Mouse (Mus musculus): Measurements from ENCODE around the gene Dlg1. TPM values are rescaled to one million over a fixed set of nuclear protein-coding genes. Genes with fewer than 3 reads are reported as not detected.

The Dlg1 gene
- polyA plus RNA-seq, 1 experiment from 2014 or later = 12.7 TPM

DNA sequence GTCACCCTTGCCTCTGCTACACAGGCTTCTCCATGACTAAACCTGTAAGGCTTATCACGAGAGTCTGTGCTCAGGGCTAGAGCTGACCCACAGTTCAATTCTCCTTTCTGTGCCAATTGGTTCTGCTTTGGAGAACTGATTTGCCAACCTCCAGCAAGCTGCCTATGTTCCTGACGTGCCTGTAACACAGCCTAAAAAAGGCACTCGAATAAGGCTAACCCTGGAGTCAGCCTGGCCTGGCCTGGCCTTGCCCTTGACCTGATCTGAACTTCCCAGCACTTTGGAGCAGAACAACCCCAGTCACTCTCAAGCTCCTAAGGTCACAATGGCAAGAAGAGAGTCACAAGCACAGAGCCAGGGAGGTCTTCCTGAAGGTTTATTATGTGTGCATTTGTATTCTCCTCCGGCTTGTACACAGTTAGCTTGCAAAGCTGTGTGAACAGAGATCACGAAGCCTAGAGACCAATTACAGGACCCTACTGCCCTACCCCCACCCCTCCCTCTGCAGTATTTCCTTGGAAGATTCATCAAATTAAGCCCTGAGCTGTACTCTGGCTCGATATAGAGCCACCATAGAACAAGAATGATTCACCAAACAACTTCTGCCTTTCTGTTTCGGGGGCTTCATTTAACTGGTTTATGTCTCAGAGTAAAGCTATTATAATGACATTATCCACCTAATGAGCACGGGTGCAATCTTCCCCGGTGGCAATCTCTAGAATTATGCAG is 11.0 kb upstream of the Dlg1 start:
- H3K4me2 ChIP-seq (replicated peaks; ENCODE audit: low read depth, low read length) = no peak overlapping the region
- 75% methylated on average over 9 of the region's 9 CpGs for WGBS
- no peaks in the 10 kb centered on the region for H3K9me3 ChIP-seq (ENCODE audit: low read length)
- no peaks in the 10 kb centered on the region for H3K4me1 ChIP-seq (ENCODE audit: insufficient read depth, low read depth, low read length)
- H3K9ac ChIP-seq (replicated peaks; ENCODE audit: low read depth) = no peak overlapping the region
- no peaks in the 10 kb centered on the region for H3K36me3 ChIP-seq (ENCODE audit: insufficient read depth, low read length)
- DNase-seq (ENCODE audit: low spot score) = no peak
- ATAC-seq = no peak
- H3K27me3 ChIP-seq (replicated peaks; ENCODE audit: insufficient read depth, low read length) = no peaks in the 10 kb centered on the region
- H3K4me3 ChIP-seq (ENCODE audit: low read depth, low read length) = no peak overlapping the region
- no peak overlapping the region for H3K27ac ChIP-seq (ENCODE audit: low read length)
- TF ChIP-seq EP300 (IDR thresholded peaks at IDR 0.05) = no peak
- TF ChIP-seq CTCF (IDR thresholded peaks at IDR 0.05) = no peak

DNA sequence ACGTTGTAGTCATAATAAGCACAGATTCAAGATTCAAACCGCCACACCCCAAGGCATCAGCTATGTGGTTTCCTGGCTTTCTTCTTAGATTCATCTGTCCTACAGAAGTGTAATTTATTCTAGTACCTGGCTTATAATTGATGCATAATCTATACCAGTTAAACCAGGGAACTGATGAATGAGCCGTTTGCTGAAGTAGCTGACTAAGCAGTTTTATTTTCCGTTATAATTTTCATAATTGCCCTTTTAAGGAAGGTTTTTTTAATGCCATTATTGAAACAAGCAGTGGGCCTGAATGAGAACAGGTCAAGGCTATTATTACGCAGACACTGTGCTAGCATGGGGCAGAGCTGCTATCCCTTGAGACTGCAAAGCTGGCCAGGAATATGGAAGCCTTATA is 9.6 kb upstream of the Dlg1 start:
- H3K4me1 ChIP-seq (ENCODE audit: insufficient read depth, low read depth, low read length) = no peaks in the 10 kb centered on the region
- H3K4me2 ChIP-seq (replicated peaks; ENCODE audit: low read depth, low read length) = no peak overlapping the region
- ATAC-seq = no peak
- H3K4me3 ChIP-seq (ENCODE audit: low read depth, low read length) = no peak overlapping the region
- no peaks in the 10 kb centered on the region for H3K9me3 ChIP-seq (ENCODE audit: low read length)
- no peaks in the 10 kb centered on the region for H3K36me3 ChIP-seq (ENCODE audit: insufficient read depth, low read length)
- DNase-seq (ENCODE audit: low spot score) = no peak
- no peak for TF ChIP-seq CTCF (IDR thresholded peaks at IDR 0.05)
- H3K9ac ChIP-seq (replicated peaks; ENCODE audit: low read depth) = no peak overlapping the region
- no peaks in the 10 kb centered on the region for H3K27me3 ChIP-seq (replicated peaks; ENCODE audit: insufficient read depth, low read length)
- H3K27ac ChIP-seq (ENCODE audit: low read length) = no peak overlapping the region
- WGBS = 79% methylated on average over 5 of the region's 5 CpGs

DNA sequence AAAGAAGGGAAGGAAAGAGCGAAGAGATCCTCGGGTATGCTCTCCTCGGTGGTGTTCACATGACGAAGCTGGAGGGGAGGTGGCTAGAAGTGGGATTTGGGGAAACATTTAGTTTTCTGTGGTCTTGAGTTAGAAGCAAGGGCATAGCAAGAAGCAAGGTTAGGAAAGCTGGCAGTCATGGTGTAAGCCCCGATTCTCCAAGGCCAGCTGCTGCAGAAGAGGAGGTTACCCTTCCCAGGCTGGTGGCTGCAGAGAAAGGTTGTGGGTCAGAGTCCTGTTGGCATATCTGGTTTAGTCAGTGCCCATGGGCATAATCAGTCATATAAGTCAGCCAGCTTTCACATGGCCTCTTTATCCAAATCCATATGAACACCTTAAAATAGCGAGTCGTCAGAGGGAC is 9.2 kb upstream of the Dlg1 start:
- Histone ChIP-seq H3K9ac (replicated peaks; ENCODE audit: low read depth) (no peak overlapping the region), H3K4me1 (ENCODE audit: insufficient read depth, low read depth, low read length) (no peaks in the 10 kb centered on the region), H3K9me3 (ENCODE audit: low read length) (no peaks in the 10 kb centered on the region), H3K4me3 (ENCODE audit: low read depth, low read length) (no peak overlapping the region), H3K36me3 (ENCODE audit: insufficient read depth, low read length) (no peaks in the 10 kb centered on the region), H3K27ac (ENCODE audit: low read length) (no peak overlapping the region), H3K4me2 (replicated peaks; ENCODE audit: low read depth, low read length) (no peak overlapping the region), H3K27me3 (replicated peaks; ENCODE audit: insufficient read depth, low read length) (no peaks in the 10 kb centered on the region)
- TF ChIP-seq CTCF (IDR thresholded peaks at IDR 0.05) (no peak), EP300 (IDR thresholded peaks at IDR 0.05) (no peak)
- no peak for DNase-seq (ENCODE audit: low spot score)
- 87% methylated on average over 7 of the region's 7 CpGs for WGBS
- no peak for ATAC-seq

DNA sequence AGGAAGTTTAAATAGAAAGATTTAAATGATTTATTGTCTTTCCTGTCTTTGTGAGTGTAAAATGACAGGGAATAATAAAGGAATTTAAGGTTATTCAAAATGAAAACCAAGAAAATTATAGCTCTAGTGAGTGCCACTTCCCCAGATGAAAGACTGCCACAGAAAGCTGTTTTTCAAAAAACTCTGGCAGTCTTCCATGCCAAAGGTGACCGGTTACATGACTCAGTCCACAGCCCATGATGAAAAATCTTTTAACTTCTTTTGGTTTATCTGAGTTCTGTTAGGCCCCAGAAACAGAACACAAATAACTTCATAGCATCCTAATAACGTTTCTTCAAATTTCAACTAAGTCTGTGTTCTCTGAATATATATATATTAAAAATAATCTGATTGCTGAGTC is 7.7 kb upstream of the Dlg1 start:
- Histone ChIP-seq H3K36me3 (ENCODE audit: insufficient read depth, low read length) (no peaks in the 10 kb centered on the region), H3K9me3 (ENCODE audit: low read length) (no peaks in the 10 kb centered on the region), H3K27ac (ENCODE audit: low read length) (no peak overlapping the region), H3K4me2 (replicated peaks; ENCODE audit: low read depth, low read length) (no peak overlapping the region), H3K27me3 (replicated peaks; ENCODE audit: insufficient read depth, low read length) (no peaks in the 10 kb centered on the region), H3K4me3 (ENCODE audit: low read depth, low read length) (no peak overlapping the region), H3K9ac (replicated peaks; ENCODE audit: low read depth) (no peak overlapping the region), H3K4me1 (ENCODE audit: insufficient read depth, low read depth, low read length) (no peaks in the 10 kb centered on the region)
- TF ChIP-seq CTCF (IDR thresholded peaks at IDR 0.05) = no peak
- TF ChIP-seq EP300 (IDR thresholded peaks at IDR 0.05) = no peak
- no peak for ATAC-seq
- whole genome bisulfite sequencing = 44% methylated on average over 2 of the region's 2 CpGs
- no peak for DNase-seq (ENCODE audit: low spot score)

DNA sequence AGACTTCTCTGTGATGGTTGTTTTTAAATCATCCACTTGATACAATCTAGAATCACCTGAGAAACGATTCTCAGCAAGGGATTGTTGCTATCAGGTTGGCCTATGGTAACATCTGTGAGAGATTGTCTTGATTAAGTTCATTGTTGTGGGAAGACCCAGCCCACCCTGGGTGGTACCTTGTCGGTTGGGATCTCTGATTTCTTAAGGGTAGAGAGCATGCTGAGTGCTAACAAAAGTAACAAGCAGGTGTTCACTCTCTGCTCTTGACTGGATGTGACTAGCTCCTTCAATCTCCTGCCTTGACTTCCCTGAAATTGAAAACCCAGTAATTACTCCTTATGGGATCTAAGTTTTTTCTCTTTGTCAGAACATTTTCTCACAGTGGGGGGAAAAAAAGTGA is 5.7 kb upstream of the Dlg1 start:
- H3K27me3 ChIP-seq (replicated peaks; ENCODE audit: insufficient read depth, low read length) = no peaks in the 10 kb centered on the region
- H3K4me2 ChIP-seq (replicated peaks; ENCODE audit: low read depth, low read length) = no peak overlapping the region
- no peak overlapping the region for H3K9ac ChIP-seq (replicated peaks; ENCODE audit: low read depth)
- H3K27ac ChIP-seq (ENCODE audit: low read length) = no peak overlapping the region
- ATAC-seq = no peak
- no peak for TF ChIP-seq EP300 (IDR thresholded peaks at IDR 0.05)
- no peak for TF ChIP-seq CTCF (IDR thresholded peaks at IDR 0.05)
- 27% methylated on average over 2 of the region's 2 CpGs for WGBS
- no peaks in the 10 kb centered on the region for H3K4me1 ChIP-seq (ENCODE audit: insufficient read depth, low read depth, low read length)
- no peak overlapping the region for H3K4me3 ChIP-seq (ENCODE audit: low read depth, low read length)
- no peaks in the 10 kb centered on the region for H3K36me3 ChIP-seq (ENCODE audit: insufficient read depth, low read length)
- H3K9me3 ChIP-seq (ENCODE audit: low read length) = no peaks in the 10 kb centered on the region
- DNase-seq (ENCODE audit: low spot score) = no peak

DNA sequence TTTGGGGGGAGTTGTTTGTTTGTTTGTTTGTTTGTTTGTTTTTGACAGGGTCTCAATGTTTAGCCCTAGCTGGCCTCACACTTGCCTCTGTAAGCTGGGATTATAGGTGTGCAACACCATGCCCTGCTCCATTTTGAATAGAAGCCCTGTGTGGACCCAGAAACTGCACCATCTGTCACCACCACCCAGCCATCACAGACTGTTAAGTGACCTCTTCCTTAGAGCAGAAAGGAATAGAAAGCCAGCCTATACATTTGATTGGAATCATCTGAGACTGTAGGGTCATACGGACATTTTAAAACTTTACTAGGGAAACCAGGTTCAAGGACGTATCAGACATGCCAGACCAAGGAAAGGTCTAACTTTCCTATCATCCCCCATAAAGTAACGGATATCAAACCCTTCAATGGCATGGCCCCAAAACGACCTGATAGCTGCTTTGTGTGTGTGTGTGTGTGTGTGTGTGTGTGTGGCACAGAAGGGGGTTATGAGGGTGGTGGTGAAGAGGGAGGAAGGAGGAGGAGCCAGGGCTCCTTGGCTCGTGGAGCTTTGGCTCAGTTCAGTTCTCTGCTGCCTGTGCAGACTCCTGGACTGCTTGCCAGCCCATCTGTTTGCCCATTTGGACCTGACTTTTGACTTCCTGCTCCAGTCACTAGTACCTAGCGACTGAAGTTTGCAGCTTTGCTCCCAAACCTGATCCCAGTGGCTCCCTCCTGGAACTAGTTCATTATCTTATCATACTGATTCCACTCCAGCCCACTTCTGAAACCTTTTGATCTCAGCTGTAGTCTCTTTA is 4.5 kb upstream of the Dlg1 start:
- DNase-seq (ENCODE audit: low spot score) (no peak), ATAC-seq (no peak)
- Histone ChIP-seq H3K36me3 (ENCODE audit: insufficient read depth, low read length) (no peaks in the 10 kb centered on the region), H3K27ac (ENCODE audit: low read length) (no peak overlapping the region), H3K4me3 (ENCODE audit: low read depth, low read length) (no peak overlapping the region), H3K4me1 (ENCODE audit: insufficient read depth, low read depth, low read length) (no peaks in the 10 kb centered on the region), H3K27me3 (replicated peaks; ENCODE audit: insufficient read depth, low read length) (no peaks in the 10 kb centered on the region), H3K4me2 (replicated peaks; ENCODE audit: low read depth, low read length) (no peak overlapping the region), H3K9ac (replicated peaks; ENCODE audit: low read depth) (no peak overlapping the region), H3K9me3 (ENCODE audit: low read length) (no peaks in the 10 kb centered on the region)
- 40% methylated on average over 6 of the region's 6 CpGs for WGBS
- TF ChIP-seq EP300 (IDR thresholded peaks at IDR 0.05) = no peak
- TF ChIP-seq CTCF (IDR thresholded peaks at IDR 0.05) = no peak
